Mouse (Mus musculus) stomach, postnatal 0 days (tissue): ENCODE measurements around the gene Cfap299.

Source experiments
- CTCF ChIP-seq: IDR thresholded peaks from 2 replicates; pipeline ENCODE4 v1.5.1; 2016; ENCODE audit warnings: antibody characterized with exemption, low read depth, mild to moderate bottlenecking, moderate library complexity
- EP300 ChIP-seq: optimal IDR thresholded peaks from 2 replicates; pipeline ENCODE3; 2016; ENCODE audit warnings: antibody characterized with exemption

DNA sequence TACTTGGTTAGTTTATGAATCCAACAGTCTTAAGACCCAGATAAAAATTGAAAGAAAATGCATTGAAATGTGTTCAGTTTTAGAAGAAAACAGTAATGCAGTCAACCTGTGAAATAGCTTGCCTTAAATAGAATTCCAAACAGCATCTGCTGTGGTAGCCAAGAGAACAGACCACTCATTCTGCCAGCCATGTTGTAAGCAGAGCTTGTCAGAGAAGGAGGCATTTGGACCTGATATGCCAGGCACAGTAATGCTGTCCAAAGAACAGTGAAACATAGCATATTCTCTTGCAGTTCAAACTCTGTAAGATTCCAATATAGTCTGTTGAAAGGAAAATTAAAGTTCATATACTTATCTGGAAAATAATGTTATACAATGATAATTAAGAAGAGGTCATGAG lies 321.2 kb downstream of the Cfap299 start:
- TF ChIP-seq CTCF (no peak), EP300 (no peak)
